12 mouse cellular contexts compared by ENCODE assay signal in the genomic region with DNA sequence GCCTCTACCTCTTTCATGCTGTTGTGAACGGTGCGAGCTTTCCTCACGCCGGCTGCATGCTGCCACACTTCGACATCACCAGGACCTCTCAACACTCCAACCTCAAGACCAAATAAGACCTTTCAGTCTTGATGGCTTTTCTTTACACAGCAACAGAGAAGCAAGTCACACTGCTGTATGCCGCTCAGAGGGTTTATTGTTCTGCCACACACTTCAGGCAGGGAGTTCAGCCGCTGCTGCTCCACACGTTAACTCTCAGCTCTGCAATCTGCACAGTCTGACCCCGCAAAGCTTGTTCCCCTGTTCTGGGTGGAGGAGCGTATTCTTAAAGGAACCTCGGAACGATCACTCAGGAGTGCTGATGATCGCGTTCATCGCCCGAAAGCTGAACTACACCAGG. TPM values are rescaled to one million over a fixed set of nuclear protein-coding genes. Genes with fewer than 3 reads are reported as not detected.
DNase-seq lines count a peak whose midpoint lies in the region; ATAC-seq and TF ChIP-seq lines count a peak whose summit lies in the region.
"Had no signal": no experiment of that assay in that cellular context is flagged by ENCODE, and none has a peak within 500 bp of the region (broad histone marks: within the 10 kb centered on the region; RNA-seq: fewer than 3 reads in every experiment).

No protein-coding gene starts in this region.

- H3K27me3 ChIP-seq in heart, embryonic 14.5 days (ENCODE audit: control insufficient read depth, insufficient read depth, low read length), result no peaks in the 10 kb centered on the region
- no peaks in the 10 kb centered on the region for H3K27me3 ChIP-seq in heart, adult 2 months (ENCODE audit: control insufficient read depth, insufficient read depth, low read length)
- no peaks in the 10 kb centered on the region for H3K27me3 ChIP-seq in lung, postnatal 0 days (replicated peaks; ENCODE audit: insufficient read depth, low read length)
- no peaks in the 10 kb centered on the region for H3K27me3 ChIP-seq in hindbrain, embryonic 16.5 days (replicated peaks; ENCODE audit: control insufficient read depth, insufficient read depth, low read length)
- no peaks in the 10 kb centered on the region for H3K27me3 ChIP-seq in stomach, embryonic 14.5 days (ENCODE audit: control insufficient read depth, insufficient read depth, low read length)
- H3K27me3 ChIP-seq: CH12.LX; liver, embryonic 12.5 days had no signal

- peaks cover 41% of the 10 kb centered on the region for H3K36me3 ChIP-seq in heart, embryonic 14.5 days (ENCODE audit: control insufficient read depth, insufficient read depth, low read length)
- no peaks in the 10 kb centered on the region for H3K36me3 ChIP-seq in heart, adult 2 months (ENCODE audit: control insufficient read depth, insufficient read depth, low read length)
- H3K36me3 ChIP-seq in lung, postnatal 0 days (ENCODE audit: insufficient read depth, low read length), result no peaks in the 10 kb centered on the region
- no peaks in the 10 kb centered on the region; the same call in 1 of the 2 replicates for H3K36me3 ChIP-seq in hindbrain, embryonic 16.5 days (ENCODE audit: control insufficient read depth, insufficient read depth, low read length)
- peaks cover 4% of the 10 kb centered on the region; the same call in 1 of the 2 replicates for H3K36me3 ChIP-seq in stomach, embryonic 14.5 days (ENCODE audit: control insufficient read depth, insufficient read depth, low read length)

- H3K9me3 ChIP-seq in heart, embryonic 14.5 days (ENCODE audit: control insufficient read depth, low read length), result no peaks in the 10 kb centered on the region
- H3K9me3 ChIP-seq in lung, postnatal 0 days (ENCODE audit: low read length), result no peaks in the 10 kb centered on the region
- no peaks in the 10 kb centered on the region for H3K9me3 ChIP-seq in hindbrain, embryonic 16.5 days (ENCODE audit: control insufficient read depth, low read length)
- H3K9me3 ChIP-seq in stomach, embryonic 14.5 days (ENCODE audit: control insufficient read depth, low read depth, low read length), result no peaks in the 10 kb centered on the region
- H3K9me3 ChIP-seq: liver, embryonic 12.5 days had no signal

- no peak for DNase-seq in heart, adult 2 months
- peak; percentile 22 for DNase-seq in lung, postnatal 0 days (ENCODE audit: low spot score)
- no peak for DNase-seq in lung, postnatal 36 days
- DNase-seq in embryo, embryonic 9.5 days (ENCODE audit: extremely low spot score), result no peak
- DNase-seq: cerebellum, adult 11 months had no signal

- H3K4me2 ChIP-seq in heart, embryonic 14.5 days (ENCODE audit: low read length), result peak overlapping the region; percentile 17; the same call in 1 of the 2 replicates
- H3K4me2 ChIP-seq in lung, postnatal 0 days (replicated peaks; ENCODE audit: low read depth, low read length), result peak overlapping the region; percentile 39
- no peak overlapping the region; the same call in 1 of the 2 replicates for H3K4me2 ChIP-seq in hindbrain, embryonic 16.5 days (ENCODE audit: low read length)
- H3K4me2 ChIP-seq in stomach, embryonic 14.5 days (replicated peaks; ENCODE audit: low read depth, low read length), result no peak overlapping the region
- H3K4me2 ChIP-seq: liver, embryonic 12.5 days had no signal

- H3K79me2 ChIP-seq in heart, adult 2 months (replicated peaks; ENCODE audit: control insufficient read depth, insufficient read depth, low read length), result no peaks in the 10 kb centered on the region; the same call in 1 of the 2 replicates

- peak overlapping the region; percentile 53; a peak in 3 of 4 replicates for H3K27ac ChIP-seq in heart, embryonic 14.5 days (replicated peaks in 1 of 2; ENCODE audit: control insufficient read depth in 1 of 2, insufficient read depth in 1 of 2, low read depth in 2 of 2, low read length in 2 of 2)
- H3K27ac ChIP-seq in heart, adult 2 months, result no peak overlapping the region
- H3K27ac ChIP-seq in lung, postnatal 0 days (ENCODE audit: low read length), result no peak overlapping the region
- peak overlapping the region; percentile 16; the same call in 1 of the 2 replicates for H3K27ac ChIP-seq in hindbrain, embryonic 16.5 days (ENCODE audit: low read depth, low read length)
- peak overlapping the region; percentile 30; the same call in 1 of the 2 replicates for H3K27ac ChIP-seq in stomach, embryonic 14.5 days (ENCODE audit: low read length)
- H3K27ac ChIP-seq: layer of hippocampus, adult 2 months; liver, embryonic 12.5 days had no signal

- peaks cover 20 to 57% of the 10 kb centered on the region in 2 experiments for H3K4me1 ChIP-seq in heart, embryonic 14.5 days (ENCODE audit: control insufficient read depth in 2 of 2, insufficient read depth in 2 of 2, low read length in 2 of 2)
- H3K4me1 ChIP-seq in heart, adult 2 months (ENCODE audit: control insufficient read depth, insufficient read depth, low read length), result peaks cover 2% of the 10 kb centered on the region
- no peaks in the 10 kb centered on the region; the same call in 1 of the 2 replicates for H3K4me1 ChIP-seq in lung, postnatal 0 days (ENCODE audit: insufficient read depth, low read depth, low read length)
- H3K4me1 ChIP-seq in hindbrain, embryonic 16.5 days (ENCODE audit: control insufficient read depth, insufficient read depth, low read depth, low read length), result peaks cover 20% of the 10 kb centered on the region
- peaks cover 7% of the 10 kb centered on the region; the same call in 1 of the 2 replicates for H3K4me1 ChIP-seq in stomach, embryonic 14.5 days (ENCODE audit: control insufficient read depth, insufficient read depth, low read length)

- no peak for TF ChIP-seq POLR2A in heart, adult 2 months (IDR thresholded peaks at IDR 0.05; ENCODE audit: insufficient read depth, low read depth, low read length)

- no peak for TF ChIP-seq EP300 in heart, adult 2 months (IDR thresholded peaks at IDR 0.05; ENCODE audit: insufficient read depth, low read depth, low read length)
- TF ChIP-seq EP300 in lung, postnatal 0 days (IDR thresholded peaks at IDR 0.05), result no peak

- 0 out of 2 replicates have a peak overlapping the region, but pooled peaks have one; percentile 9 for H3K9ac ChIP-seq in heart, embryonic 14.5 days (ENCODE audit: low read length)
- H3K9ac ChIP-seq in heart, adult 2 months (ENCODE audit: low read depth, low read length), result no peak overlapping the region
- H3K9ac ChIP-seq in lung, postnatal 0 days (replicated peaks; ENCODE audit: low read depth), result no peak overlapping the region
- H3K9ac ChIP-seq in hindbrain, embryonic 16.5 days (ENCODE audit: low read depth, low read length), result no peak overlapping the region
- no peak overlapping the region for H3K9ac ChIP-seq in stomach, embryonic 14.5 days (replicated peaks; ENCODE audit: low read depth, low read length)
- H3K9ac ChIP-seq: liver, embryonic 12.5 days had no signal

- no peak overlapping the region for H3K4me3 ChIP-seq in heart, embryonic 14.5 days (ENCODE audit: control insufficient read depth in 1 of 2, insufficient read depth in 1 of 2, low read depth in 1 of 2, low read length in 2 of 2)
- no peak overlapping the region for H3K4me3 ChIP-seq in heart, adult 2 months
- H3K4me3 ChIP-seq in lung, postnatal 0 days (ENCODE audit: low read depth, low read length), result no peak overlapping the region
- no peak overlapping the region for H3K4me3 ChIP-seq in hindbrain, embryonic 16.5 days (ENCODE audit: low read length)
- no peak overlapping the region for H3K4me3 ChIP-seq in stomach, embryonic 14.5 days (ENCODE audit: low read depth, low read length)
- H3K4me3 ChIP-seq: layer of hippocampus, adult 2 months; liver, embryonic 12.5 days had no signal

- TF ChIP-seq CTCF in heart, adult 2 months (IDR thresholded peaks at IDR 0.05), result no peak
- no peak for TF ChIP-seq CTCF in lung, postnatal 0 days (IDR thresholded peaks at IDR 0.05)

- WGBS in heart, embryonic 14.5 days, result 46% methylated on average over 16 of the region's 16 CpGs
- 73% methylated on average over 16 of the region's 16 CpGs for WGBS in heart, adult 2 months
- WGBS in lung, postnatal 0 days, result 56% methylated on average over 16 of the region's 16 CpGs
- 72% methylated on average over 16 of the region's 16 CpGs for WGBS in hindbrain, embryonic 16.5 days
- 73% methylated on average over 16 of the region's 16 CpGs for WGBS in stomach, embryonic 14.5 days

- intact Hi-C loops in heart, adult 2 months (cut with DNase I), result no loop called here

- ATAC-seq in heart, embryonic 14.5 days (ENCODE audit: insufficient number of reproducible peaks, insufficient read depth, low FRiP score, low read depth), result no peak
- no peak for ATAC-seq in lung, postnatal 0 days
- no peak for ATAC-seq in hindbrain, embryonic 16.5 days
- ATAC-seq in stomach, embryonic 14.5 days (ENCODE audit: insufficient number of reproducible peaks, insufficient read depth, low FRiP score, low read depth), result no peak
- ATAC-seq: activated CD4-positive, CD25-positive, alpha-beta regulatory T cell, adult 4 months; liver, embryonic 12.5 days had no signal

RNA-seq across cellular contexts. Expression of a gene that starts 40.7 kb away (rescaled TPM):
- polyA plus RNA-seq in heart, embryonic 14.5 days (2014; fragmentation: Nextera tagmentation; extraction: Ambion mirVana), result 72.8 and 80.8 TPM in 2 replicates
- total RNA-seq in heart, adult 2 months (2021), result 10 to 100 TPM; 11.8 to 12.8 TPM
- 12.7 and 14.2 TPM in 2 replicates for polyA plus RNA-seq in heart, adult 2 months (2012; rRNA removed)
- 13.5 and 14.5 TPM in 2 replicates for polyA plus RNA-seq in lung, postnatal 0 days (2015; fragmentation: Nextera tagmentation; extraction: Ambion mirVana)
- 127 and 139 TPM in 2 replicates for polyA plus RNA-seq in hindbrain, embryonic 16.5 days (2015; fragmentation: Nextera tagmentation; extraction: Ambion mirVana)
- 77.5 and 82.8 TPM in 2 replicates for polyA plus RNA-seq in stomach, embryonic 14.5 days (2014; fragmentation: Nextera tagmentation; extraction: Ambion mirVana)

Comparison
In these comparisons a context has a peak if more than half of its experiments do, and no peak if none do; other contexts are left out.
1. H3K27ac ChIP-seq: peak in heart, embryonic 14.5 days (2 of 2), hindbrain, embryonic 16.5 days (single experiment) and stomach, embryonic 14.5 days (single experiment); none in heart, adult 2 months (single experiment) and lung, postnatal 0 days (single experiment).
2. H3K4me2 ChIP-seq: peak in heart, embryonic 14.5 days (single experiment) and lung, postnatal 0 days (single experiment); none in hindbrain, embryonic 16.5 days (single experiment) and stomach, embryonic 14.5 days (single experiment).